Mouse (Mus musculus): ENCODE data around the gene Cops7b.

GRCm38 (mm10) chr1:86583709-86584108, 1.0 kb downstream of the Cops7b start:
- TF ChIP-seq CTCF (conservative IDR thresholded peaks at IDR 0.05; ENCODE audit: low read length) (no peak), POU5F1 (IDR thresholded peaks at IDR 0.05; ENCODE audit: borderline replicate concordance, low read length) (no peak), NANOG (IDR thresholded peaks at IDR 0.05; ENCODE audit: borderline replicate concordance, low read length) (no peak)
